Mouse (Mus musculus): Measurements from ENCODE around the gene Tdp1.

Tdp1 gene

DNA sequence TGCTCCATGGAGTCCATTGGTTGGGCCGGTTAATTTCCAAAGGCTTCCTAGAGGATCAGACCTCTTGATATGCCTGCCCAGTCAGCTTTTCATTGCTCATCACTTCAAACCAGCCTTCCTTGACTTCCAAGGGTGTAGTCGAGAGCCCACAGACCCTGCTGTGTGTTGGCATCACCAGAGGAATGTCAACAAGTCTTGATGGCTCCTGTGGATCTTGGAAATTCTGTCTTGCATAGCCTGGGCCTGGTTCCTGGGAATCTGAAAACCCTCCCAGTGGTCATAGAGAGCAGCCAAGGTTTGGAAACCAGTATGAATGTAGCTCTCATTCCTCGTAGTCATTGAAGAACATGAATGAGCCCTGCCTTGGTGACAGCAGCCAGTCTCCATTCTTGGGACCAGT, 116.9 kb downstream of the Tdp1 start:
- DNase-seq, result peak in 1 of 2 experiments; percentile 9

DNA sequence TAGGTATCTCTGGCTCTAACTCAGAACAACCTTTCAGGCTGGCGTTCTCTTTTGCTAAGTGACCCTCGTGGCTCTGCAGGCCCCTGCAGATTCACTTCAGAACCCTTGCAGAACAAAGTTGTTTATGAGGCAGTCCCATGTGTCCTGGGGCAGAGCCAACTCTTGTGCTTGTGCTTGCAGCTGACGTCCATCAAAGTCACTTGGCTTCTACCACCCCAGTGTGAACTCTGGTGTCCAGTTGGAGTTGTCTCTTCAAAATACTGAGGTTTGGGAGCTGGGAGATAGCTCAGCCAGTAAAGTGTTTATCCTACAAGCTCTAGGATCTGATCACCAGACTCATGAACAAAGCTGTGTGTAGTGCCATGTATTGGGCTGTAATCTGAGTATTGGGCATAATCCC, 117.6 kb downstream of the Tdp1 start:
- DNase-seq, result peak; percentile 15 to 34

DNA sequence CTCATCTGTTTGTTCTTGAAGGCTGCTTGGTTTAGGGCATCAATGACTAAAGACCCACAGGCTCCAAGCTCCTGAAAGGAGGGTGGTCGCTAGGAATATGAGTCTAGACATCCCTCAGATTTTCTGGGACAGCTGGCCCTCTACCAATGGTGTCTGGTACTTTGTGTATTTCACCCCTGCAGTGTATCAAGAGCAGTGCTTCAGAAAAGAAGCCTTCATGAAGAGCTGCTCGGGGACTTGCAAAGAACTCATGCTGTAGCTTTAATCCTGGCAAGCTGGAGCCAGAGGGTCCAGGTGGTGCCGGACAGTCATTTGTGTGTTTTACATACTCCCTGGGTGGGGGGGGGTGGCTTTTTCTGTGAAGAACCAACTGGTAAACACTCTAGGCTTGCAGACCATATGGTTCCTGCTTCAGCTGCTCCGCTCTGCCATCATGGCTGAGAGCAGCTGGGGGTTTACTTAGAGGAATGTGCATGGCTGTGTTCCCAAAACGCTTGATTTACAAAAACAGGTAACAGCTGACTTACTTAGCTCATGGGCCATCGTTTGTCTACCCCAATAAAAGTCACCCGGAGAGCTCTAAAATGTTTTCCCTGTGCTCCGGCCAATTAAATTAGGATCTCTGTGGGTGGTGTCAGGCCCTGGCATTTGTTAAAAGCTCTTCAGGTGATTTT, 118.7 kb downstream of the Tdp1 start:
- DNase-seq, result peak; percentile 72 to 76

Measured in cerebellum, postnatal 14 days (tissue).